Mouse (Mus musculus): ENCODE results near the gene Bdnf. TPM values are rescaled to one million over a fixed set of nuclear protein-coding genes. Genes with fewer than 3 reads are reported as not detected.

Gene Bdnf
- polyA plus RNA-seq, 1 experiment from 2014 or later: 3.2 TPM

GRCm38 (mm10) chr2:109725831-109726230 is 51.3 kb downstream of the Bdnf start:
- Histone ChIP-seq H3K4me1 (ENCODE audit: control insufficient read depth, insufficient read depth, low read length) (no peaks in the 10 kb centered on the region), H3K27ac (ENCODE audit: low read length) (no peak overlapping the region), H3K9ac (replicated peaks; ENCODE audit: low read depth, low read length) (no peak overlapping the region), H3K4me3 (ENCODE audit: low read depth, low read length) (no peak overlapping the region), H3K27me3 (ENCODE audit: control insufficient read depth, insufficient read depth, low read length) (no peaks in the 10 kb centered on the region), H3K4me2 (replicated peaks; ENCODE audit: low read depth, low read length) (no peak overlapping the region), H3K36me3 (ENCODE audit: control insufficient read depth, insufficient read depth, low read length) (no peaks in the 10 kb centered on the region), H3K9me3 (ENCODE audit: control insufficient read depth, low read depth, low read length) (no peaks in the 10 kb centered on the region)
- 50% methylated on average over 6 of the region's 6 CpGs for WGBS
- no peak for ATAC-seq (ENCODE audit: insufficient number of reproducible peaks, insufficient read depth, low FRiP score, low read depth)

- H3K27ac ChIP-seq (ENCODE audit: low read length): no peak overlapping the region
- H3K4me3 ChIP-seq (ENCODE audit: low read depth, low read length): no peak overlapping the region
- 94% methylated on average over 1 of the region's 1 CpGs for WGBS
- H3K4me2 ChIP-seq (replicated peaks; ENCODE audit: low read depth, low read length): no peak overlapping the region
- no peaks in the 10 kb centered on the region for H3K36me3 ChIP-seq (ENCODE audit: control insufficient read depth, insufficient read depth, low read length)
- H3K4me1 ChIP-seq (ENCODE audit: control insufficient read depth, insufficient read depth, low read length): 0 out of 2 replicates have a peak, but pooled peaks cover 5% of the 10 kb centered on the region
- no peaks in the 10 kb centered on the region for H3K9me3 ChIP-seq (ENCODE audit: control insufficient read depth, low read depth, low read length)
- no peak overlapping the region for H3K9ac ChIP-seq (replicated peaks; ENCODE audit: low read depth, low read length)
- no peaks in the 10 kb centered on the region for H3K27me3 ChIP-seq (ENCODE audit: control insufficient read depth, insufficient read depth, low read length)
- no peak for ATAC-seq (ENCODE audit: insufficient number of reproducible peaks, insufficient read depth, low FRiP score, low read depth)
Observed at GRCm38 (mm10) chr2:109729221-109729620, 54.7 kb downstream of the Bdnf start.

DNA sequence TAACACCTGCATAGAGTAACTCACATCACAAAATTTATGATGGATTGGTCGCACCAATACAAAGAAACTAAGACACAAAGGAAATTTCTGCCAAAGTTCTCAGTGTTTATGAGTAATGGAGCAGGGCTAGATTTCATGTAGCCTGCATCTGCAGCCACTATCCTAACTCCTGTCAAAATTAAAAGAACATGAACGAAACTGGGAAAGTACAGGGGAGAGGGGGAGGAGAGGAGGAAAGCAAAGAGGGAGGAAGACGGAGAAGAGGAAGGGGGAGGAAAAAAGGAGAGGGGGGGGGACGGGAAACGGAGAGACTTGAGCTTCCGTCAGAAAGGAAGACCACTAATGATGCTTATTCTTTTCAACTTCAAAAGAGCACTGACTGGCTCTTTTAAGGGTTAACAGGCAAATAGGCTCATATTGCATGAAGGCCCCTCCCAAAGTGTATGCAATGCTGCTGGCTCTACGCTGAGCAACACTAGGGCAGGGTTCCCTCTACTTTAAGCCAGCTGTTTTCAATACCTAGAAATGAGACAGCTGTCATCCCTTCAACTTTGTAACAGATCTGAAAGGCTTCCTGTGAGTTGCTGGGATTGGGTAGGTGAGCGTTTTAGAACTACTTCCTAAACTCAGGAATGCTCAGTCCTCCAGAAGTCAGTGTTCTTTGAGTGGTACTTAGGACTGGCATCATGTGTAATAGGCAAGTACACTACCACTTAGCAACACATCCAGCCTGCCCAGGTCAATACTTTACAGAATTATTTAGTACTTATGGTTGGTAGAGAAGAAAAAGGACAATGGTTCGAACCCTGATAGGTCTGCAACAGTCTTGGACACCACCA is 58.9 kb downstream of the Bdnf start:
- Histone ChIP-seq H3K27ac (ENCODE audit: low read length) (no peak overlapping the region), H3K4me1 (ENCODE audit: control insufficient read depth, insufficient read depth, low read length) (0 out of 2 replicates have a peak, but pooled peaks cover 5% of the 10 kb centered on the region), H3K4me3 (ENCODE audit: low read depth, low read length) (no peak overlapping the region), H3K4me2 (replicated peaks; ENCODE audit: low read depth, low read length) (peak overlapping the region; percentile 10), H3K27me3 (ENCODE audit: control insufficient read depth, insufficient read depth, low read length) (no peaks in the 10 kb centered on the region), H3K36me3 (ENCODE audit: control insufficient read depth, insufficient read depth, low read length) (no peaks in the 10 kb centered on the region), H3K9me3 (ENCODE audit: control insufficient read depth, low read depth, low read length) (no peaks in the 10 kb centered on the region), H3K9ac (replicated peaks; ENCODE audit: low read depth, low read length) (no peak overlapping the region)
- peak; percentile 51; the same call in 1 of the 2 replicates for ATAC-seq (ENCODE audit: insufficient number of reproducible peaks, insufficient read depth, low FRiP score, low read depth)
- WGBS: 44% methylated on average over 9 of the region's 9 CpGs

DNA sequence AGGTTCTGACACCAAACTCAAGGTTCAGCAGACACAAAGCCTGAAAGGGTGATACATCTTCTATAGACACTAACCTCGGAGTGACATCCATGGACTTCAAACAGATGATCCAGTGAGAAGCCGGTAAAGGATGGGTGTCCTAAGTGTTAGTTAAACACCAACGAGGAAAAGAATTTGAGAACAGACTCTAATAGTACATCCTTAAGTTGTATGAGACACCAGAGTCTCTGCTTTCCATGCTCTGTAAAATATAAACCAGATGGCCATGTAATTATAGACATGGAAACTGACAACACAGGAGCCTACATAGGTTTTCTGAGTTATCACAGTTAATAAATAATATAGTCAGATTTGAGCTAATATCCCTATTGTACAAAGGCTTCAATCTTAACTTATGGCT is 59.7 kb downstream of the Bdnf start:
- Histone ChIP-seq H3K4me3 (ENCODE audit: low read depth, low read length) (no peak overlapping the region), H3K27ac (ENCODE audit: low read length) (no peak overlapping the region), H3K4me2 (replicated peaks; ENCODE audit: low read depth, low read length) (no peak overlapping the region), H3K27me3 (ENCODE audit: control insufficient read depth, insufficient read depth, low read length) (no peaks in the 10 kb centered on the region), H3K9ac (replicated peaks; ENCODE audit: low read depth, low read length) (no peak overlapping the region), H3K36me3 (ENCODE audit: control insufficient read depth, insufficient read depth, low read length) (no peaks in the 10 kb centered on the region), H3K9me3 (ENCODE audit: control insufficient read depth, low read depth, low read length) (no peaks in the 10 kb centered on the region), H3K4me1 (ENCODE audit: control insufficient read depth, insufficient read depth, low read length) (0 out of 2 replicates have a peak, but pooled peaks cover 5% of the 10 kb centered on the region)
- WGBS: 70% methylated on average over 3 of the region's 3 CpGs
- ATAC-seq (ENCODE audit: insufficient number of reproducible peaks, insufficient read depth, low FRiP score, low read depth): no peak

GRCm38 (mm10) chr2:109734666-109735065 is 60.2 kb downstream of the Bdnf start:
- Histone ChIP-seq H3K9me3 (ENCODE audit: control insufficient read depth, low read depth, low read length) (no peaks in the 10 kb centered on the region), H3K4me1 (ENCODE audit: control insufficient read depth, insufficient read depth, low read length) (0 out of 2 replicates have a peak, but pooled peaks cover 5% of the 10 kb centered on the region), H3K27ac (ENCODE audit: low read length) (no peak overlapping the region), H3K36me3 (ENCODE audit: control insufficient read depth, insufficient read depth, low read length) (no peaks in the 10 kb centered on the region), H3K9ac (replicated peaks; ENCODE audit: low read depth, low read length) (no peak overlapping the region), H3K4me2 (replicated peaks; ENCODE audit: low read depth, low read length) (no peak overlapping the region), H3K27me3 (ENCODE audit: control insufficient read depth, insufficient read depth, low read length) (no peaks in the 10 kb centered on the region), H3K4me3 (ENCODE audit: low read depth, low read length) (no peak overlapping the region)
- no peak for ATAC-seq (ENCODE audit: insufficient number of reproducible peaks, insufficient read depth, low FRiP score, low read depth)
- 82% methylated on average over 6 of the region's 6 CpGs for WGBS

GRCm38 (mm10) chr2:109735347-109735746 is 60.8 kb downstream of the Bdnf start:
- Histone ChIP-seq H3K9me3 (ENCODE audit: control insufficient read depth, low read depth, low read length) (no peaks in the 10 kb centered on the region), H3K9ac (replicated peaks; ENCODE audit: low read depth, low read length) (no peak overlapping the region), H3K4me1 (ENCODE audit: control insufficient read depth, insufficient read depth, low read length) (0 out of 2 replicates have a peak, but pooled peaks cover 5% of the 10 kb centered on the region), H3K4me2 (replicated peaks; ENCODE audit: low read depth, low read length) (no peak overlapping the region), H3K27me3 (ENCODE audit: control insufficient read depth, insufficient read depth, low read length) (no peaks in the 10 kb centered on the region), H3K4me3 (ENCODE audit: low read depth, low read length) (no peak overlapping the region), H3K36me3 (ENCODE audit: control insufficient read depth, insufficient read depth, low read length) (no peaks in the 10 kb centered on the region), H3K27ac (ENCODE audit: low read length) (no peak overlapping the region)
- ATAC-seq (ENCODE audit: insufficient number of reproducible peaks, insufficient read depth, low FRiP score, low read depth): no peak
- WGBS: 58% methylated on average over 7 of the region's 7 CpGs

DNA sequence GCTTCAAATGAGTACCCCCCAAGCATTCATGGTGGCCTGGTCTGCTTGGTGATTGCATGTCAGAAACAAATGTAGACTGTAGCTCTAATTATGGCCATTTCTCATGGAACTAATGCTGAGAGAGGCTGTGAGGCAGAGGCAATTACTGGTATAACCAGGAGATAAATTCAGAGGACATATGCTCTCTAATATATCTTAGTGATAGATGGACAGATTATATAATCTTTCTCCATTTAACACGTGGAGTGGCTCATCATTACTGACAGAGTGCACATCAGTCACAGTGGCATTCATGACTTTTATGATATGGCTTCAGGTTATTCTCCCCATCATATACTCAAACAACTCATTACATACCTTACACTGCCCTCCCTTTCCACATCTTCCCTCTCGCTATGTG is 61.8 kb downstream of the Bdnf start:
- Histone ChIP-seq H3K27me3 (ENCODE audit: control insufficient read depth, insufficient read depth, low read length) (no peaks in the 10 kb centered on the region), H3K4me2 (replicated peaks; ENCODE audit: low read depth, low read length) (no peak overlapping the region), H3K36me3 (ENCODE audit: control insufficient read depth, insufficient read depth, low read length) (no peaks in the 10 kb centered on the region), H3K27ac (ENCODE audit: low read length) (no peak overlapping the region), H3K4me3 (ENCODE audit: low read depth, low read length) (no peak overlapping the region), H3K4me1 (ENCODE audit: control insufficient read depth, insufficient read depth, low read length) (0 out of 2 replicates have a peak, but pooled peaks cover 5% of the 10 kb centered on the region), H3K9ac (replicated peaks; ENCODE audit: low read depth, low read length) (no peak overlapping the region), H3K9me3 (ENCODE audit: control insufficient read depth, low read depth, low read length) (no peaks in the 10 kb centered on the region)
- ATAC-seq (ENCODE audit: insufficient number of reproducible peaks, insufficient read depth, low FRiP score, low read depth): no peak
- WGBS: 55% methylated on average over 2 of the region's 2 CpGs

- Histone ChIP-seq H3K4me3 (ENCODE audit: low read depth, low read length) (no peak overlapping the region), H3K4me1 (ENCODE audit: control insufficient read depth, insufficient read depth, low read length) (0 out of 2 replicates have a peak, but pooled peaks cover 3% of the 10 kb centered on the region), H3K36me3 (ENCODE audit: control insufficient read depth, insufficient read depth, low read length) (no peaks in the 10 kb centered on the region), H3K9ac (replicated peaks; ENCODE audit: low read depth, low read length) (no peak overlapping the region), H3K27me3 (ENCODE audit: control insufficient read depth, insufficient read depth, low read length) (no peaks in the 10 kb centered on the region), H3K9me3 (ENCODE audit: control insufficient read depth, low read depth, low read length) (no peaks in the 10 kb centered on the region), H3K4me2 (replicated peaks; ENCODE audit: low read depth, low read length) (no peak overlapping the region), H3K27ac (ENCODE audit: low read length) (no peak overlapping the region)
- no peak for ATAC-seq (ENCODE audit: insufficient number of reproducible peaks, insufficient read depth, low FRiP score, low read depth)
- WGBS: 58% methylated on average over 2 of the region's 2 CpGs
Observed at GRCm38 (mm10) chr2:109738331-109738730, 63.8 kb downstream of the Bdnf start.

All from stomach, embryonic 14.5 days (tissue).